Mouse (Mus musculus) testis, postnatal 10 days (tissue): ENCODE measurements around the gene Gpr4.
A peak's percentile ranks its signal among the peaks of the same experiment; 100 is the strongest.

Experiments
- DNase-seq: peaks from one replicate; pipeline ENCODE4 v3.0.0; 2021; ENCODE audit warnings: low spot score

Gene Gpr4

GRCm38 (mm10) chr7:19211996-19212755 is at the start of gene Gpr4:
Gene Gpr4, plus strand, starts transcription at chr7:19212538.
- peak; percentile 62 for DNase-seq

- DNase-seq: no peak
Measured at GRCm38 (mm10) chr7:19162928-19163327, 49.4 kb upstream of the Gpr4 start.

- no peak for DNase-seq
Measured at GRCm38 (mm10) chr7:19163752-19164151, 48.6 kb upstream of the Gpr4 start.

GRCm38 (mm10) chr7:19164189-19164588 is 48.1 kb upstream of the Gpr4 start:
- peak; percentile 61 for DNase-seq

- peak; percentile 62 for DNase-seq
Measured at GRCm38 (mm10) chr7:19164978-19165377, 47.4 kb upstream of the Gpr4 start.

- DNase-seq: peak; percentile 53
Measured at GRCm38 (mm10) chr7:19165656-19166423, 46.5 kb upstream of the Gpr4 start, which contains the start of gene Gipr. Gene Gipr, minus strand, starts transcription at chr7:19166127.

GRCm38 (mm10) chr7:19166990-19167389 is 45.3 kb upstream of the Gpr4 start:
- no peak for DNase-seq

GRCm38 (mm10) chr7:19169506-19169905 is 42.8 kb upstream of the Gpr4 start:
- no peak for DNase-seq

GRCm38 (mm10) chr7:19170142-19170541 is 42.2 kb upstream of the Gpr4 start:
- DNase-seq: no peak

- no peak for DNase-seq
Measured at GRCm38 (mm10) chr7:19171831-19172230, 40.5 kb upstream of the Gpr4 start.

- peak; percentile 95 for DNase-seq
Measured at GRCm38 (mm10) chr7:19172874-19173273, 39.5 kb upstream of the Gpr4 start.

GRCm38 (mm10) chr7:19175708-19176515 is 36.4 kb upstream of the Gpr4 start, which contains the start of gene Eml2:
Gene Eml2, plus strand, starts transcription at chr7:19176421.
- peak; percentile 74 for DNase-seq

GRCm38 (mm10) chr7:19176516-19176947 is 35.8 kb upstream of the Gpr4 start:
- DNase-seq: no peak

GRCm38 (mm10) chr7:19177216-19177615 is 35.1 kb upstream of the Gpr4 start:
- no peak for DNase-seq

GRCm38 (mm10) chr7:19178035-19178434 is 34.3 kb upstream of the Gpr4 start:
- no peak for DNase-seq

GRCm38 (mm10) chr7:19178443-19179092 is 33.8 kb upstream of the Gpr4 start:
- peak; percentile 86 for DNase-seq

- peak; percentile 81 for DNase-seq
Measured at GRCm38 (mm10) chr7:19179173-19179572, 33.2 kb upstream of the Gpr4 start.

GRCm38 (mm10) chr7:19179936-19180335 is 32.4 kb upstream of the Gpr4 start:
- DNase-seq: no peak

- peak; percentile 75 for DNase-seq
Measured at GRCm38 (mm10) chr7:19180862-19181429, 31.4 kb upstream of the Gpr4 start.

- no peak for DNase-seq
Measured at GRCm38 (mm10) chr7:19184250-19184649, 28.1 kb upstream of the Gpr4 start.

GRCm38 (mm10) chr7:19184758-19185157 is 27.6 kb upstream of the Gpr4 start:
- DNase-seq: no peak
